Mouse (Mus musculus): Measurements from ENCODE around the gene Pms2.

- TF ChIP-seq CTCF (IDR thresholded peaks at IDR 0.05; ENCODE audit: low read depth) (no peak), EP300 (optimal IDR thresholded peaks at IDR 0.05) (no peak)
Observed at GRCm38 (mm10) chr5:143936156-143936555, 26.4 kb downstream of the Pms2 start.

All from stomach, postnatal 0 days (tissue).